Mouse (Mus musculus) hematopoietic stem cell, adult 5-6 weeks (primary cell): Measurements from ENCODE around the gene Tmem242. TPM values are rescaled to one million over a fixed set of nuclear protein-coding genes. Genes with fewer than 3 reads are reported as not detected.
"Not testable (repeated sequence)": the region's sequence is repeated elsewhere in the genome, so short reads cannot be mapped to it uniquely, and the experiment has no call there.

ENCODE experiments used
- ATAC-seq, 2 experiments: fragments of 125-278 bp in 1 of 2; replicated peaks in 1 of 2; 2 replicates each; pipeline ENCODE4 v1.8.0; 2016 to 2017; ENCODE audit warnings: inconsistent platforms in 2 of 2, mild to moderate bottlenecking in 2 of 2, moderate number of reproducible peaks in 2 of 2, low read depth in 1 of 2, moderate TSS enrichment in 1 of 2; ENCODE audit not compliant: low FRiP score in 2 of 2, poor library complexity in 2 of 2, severe bottlenecking in 2 of 2, insufficient read depth in 1 of 2, low TSS enrichment in 1 of 2
- total RNA-seq: library from RNA; stranded (forward); fragments of 172-1452, 232-1000 nt; gene quantifications from 2 replicates; pipeline ENCODE4 v1.2.3, GENCODE M21; 2017

Gene Tmem242
- total RNA-seq: 25.4 and 54.9 TPM in 2 replicates

DNA sequence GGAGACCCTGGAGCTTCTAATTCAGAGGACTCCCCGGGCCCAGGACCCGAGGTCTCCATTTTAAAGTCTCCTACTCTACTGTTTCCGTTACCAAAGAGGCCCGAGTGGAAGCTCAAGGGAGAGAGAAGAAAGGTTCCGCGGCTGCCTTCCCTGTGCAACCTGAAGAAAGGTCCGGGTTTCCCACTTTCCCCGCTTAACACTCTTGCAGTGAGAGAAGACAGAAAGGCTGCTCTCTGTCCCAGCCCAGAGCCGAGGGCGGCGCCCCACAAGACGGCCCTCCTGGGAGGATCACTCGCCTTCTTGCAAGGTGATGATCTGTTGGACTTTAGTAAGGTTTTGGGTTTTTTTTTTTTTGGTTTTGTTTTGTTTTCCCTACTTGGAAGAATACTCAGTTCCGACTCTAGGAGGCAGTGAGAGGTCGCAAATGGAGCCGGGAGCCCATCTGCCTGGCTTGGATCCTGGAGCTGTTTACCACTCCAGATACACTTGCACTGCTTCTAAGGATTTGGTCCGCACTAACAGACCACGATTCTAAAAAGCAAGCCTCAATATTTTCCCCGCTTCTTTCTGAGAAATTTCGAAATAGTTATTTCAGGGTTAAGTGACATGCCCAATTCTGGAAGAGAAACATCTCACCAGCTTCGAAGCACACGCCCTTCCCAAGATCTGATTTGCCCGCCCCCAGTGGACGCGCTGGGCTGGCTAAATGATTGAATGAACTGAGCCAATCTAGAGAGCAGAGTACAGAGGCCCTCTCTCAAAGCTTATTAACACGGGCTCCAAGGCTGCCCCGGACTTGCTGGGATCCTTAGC lies at the start of gene Tmem242:
TSS of gene Tmem242 (minus strand) at position 101 of the 813 bp plus-strand sequence.
- peak; percentile 88 to 89 for ATAC-seq

- ATAC-seq: no peak
Observed at GRCm38 (mm10) chr17:5488156-5488555, 48.1 kb upstream of the Tmem242 start.

GRCm38 (mm10) chr17:5484663-5485062 lies 44.6 kb upstream of the Tmem242 start:
- no peak for ATAC-seq

DNA sequence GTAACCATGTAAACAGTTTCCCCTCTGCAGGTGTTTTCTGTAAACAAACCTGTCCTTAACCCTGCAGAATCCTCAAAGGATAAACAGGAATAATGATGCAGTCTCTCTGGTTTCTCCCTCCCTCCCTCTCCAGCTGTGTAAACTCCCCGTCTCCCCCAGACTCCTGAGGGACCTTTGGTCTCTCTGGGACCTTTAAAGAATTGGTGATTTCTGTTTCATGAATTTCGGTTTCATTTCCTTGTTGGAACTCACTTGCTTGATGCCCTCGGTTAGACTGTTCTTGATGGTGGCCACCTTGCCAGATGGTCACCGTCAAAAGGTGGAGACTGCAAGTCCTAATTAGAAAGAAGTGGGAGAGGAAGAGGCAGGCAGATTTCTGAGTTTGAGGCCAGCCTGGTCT lies 43.4 kb upstream of the Tmem242 start:
- no peak for ATAC-seq

DNA sequence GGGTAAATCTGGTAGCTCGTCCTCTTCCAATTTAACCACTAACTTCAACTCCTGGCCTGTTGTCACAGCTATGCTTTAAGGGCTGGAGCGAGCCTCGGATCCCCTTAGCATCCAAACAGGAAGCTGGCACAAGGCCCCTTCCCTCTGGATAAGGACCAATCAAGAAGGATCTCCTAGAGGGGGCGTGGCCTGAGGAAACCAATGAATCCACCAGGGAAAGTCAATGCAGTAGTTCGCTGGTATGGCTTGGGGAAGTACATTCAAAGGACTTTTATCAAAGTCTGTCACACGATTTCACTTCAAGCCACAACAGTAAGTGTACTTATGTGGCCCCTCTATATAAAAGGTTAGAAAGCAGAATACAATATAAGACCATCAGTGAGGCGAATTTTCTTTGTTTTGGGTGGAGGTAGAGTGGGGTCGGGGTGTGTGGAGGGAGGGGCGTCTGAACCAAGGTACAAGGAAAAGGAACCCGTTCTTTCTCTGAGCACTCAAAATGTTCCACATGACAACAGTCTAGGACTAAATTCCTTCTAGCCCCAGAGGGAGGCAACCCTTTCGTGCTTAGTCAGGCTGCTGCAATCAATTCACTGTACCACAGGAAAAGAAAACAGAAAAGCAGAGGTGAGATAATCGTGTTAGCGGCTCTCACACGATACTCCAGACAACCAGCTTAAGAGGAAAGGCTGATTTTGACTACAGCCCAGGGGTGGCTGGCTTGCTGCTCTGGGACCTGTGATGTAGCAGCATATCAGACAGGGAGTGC lies 36.1 kb upstream of the Tmem242 start:
- peak; percentile 21 to 32; a peak in 2 of 4 replicates for ATAC-seq

GRCm38 (mm10) chr17:5472268-5472667 lies 32.2 kb upstream of the Tmem242 start:
- ATAC-seq: no peak

DNA sequence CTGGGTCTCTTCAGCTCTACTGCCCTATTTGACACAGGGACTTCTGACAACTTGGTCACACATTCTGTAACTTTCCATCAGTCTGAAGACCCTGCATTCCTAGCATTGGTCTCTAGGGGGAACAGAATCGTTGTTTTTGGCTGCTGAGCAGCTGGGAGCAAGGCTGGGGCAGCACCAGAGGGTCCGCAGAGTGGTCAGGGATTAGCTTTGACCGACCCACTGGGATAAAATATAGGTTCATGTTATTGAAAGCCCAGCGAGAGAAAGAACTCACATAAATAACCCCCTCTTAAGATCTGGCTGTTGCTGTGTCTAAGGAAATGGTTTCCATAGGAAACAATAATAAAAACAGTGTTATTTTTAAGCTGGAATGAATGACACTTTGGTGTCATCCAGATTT lies 27.1 kb upstream of the Tmem242 start:
- no peak for ATAC-seq

DNA sequence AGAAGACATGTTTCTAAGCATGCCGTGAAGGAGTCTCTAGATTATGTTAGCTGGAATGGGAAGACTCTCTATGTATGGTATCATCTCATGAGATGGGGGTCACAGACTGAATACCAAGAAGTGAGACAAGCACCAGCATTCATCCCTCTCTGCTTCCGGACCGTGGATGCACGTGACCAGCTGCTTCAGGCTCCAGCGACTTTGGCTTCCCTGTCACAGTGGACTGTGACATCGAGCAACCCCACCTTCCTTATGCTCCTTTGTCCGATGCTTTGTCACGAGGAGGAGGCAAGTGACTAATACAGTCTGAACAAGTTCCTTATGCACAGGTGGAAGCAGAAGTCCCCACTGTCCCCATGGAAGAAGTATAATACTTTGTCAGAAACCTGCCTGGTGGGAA lies 26.7 kb upstream of the Tmem242 start:
- ATAC-seq: no peak

DNA sequence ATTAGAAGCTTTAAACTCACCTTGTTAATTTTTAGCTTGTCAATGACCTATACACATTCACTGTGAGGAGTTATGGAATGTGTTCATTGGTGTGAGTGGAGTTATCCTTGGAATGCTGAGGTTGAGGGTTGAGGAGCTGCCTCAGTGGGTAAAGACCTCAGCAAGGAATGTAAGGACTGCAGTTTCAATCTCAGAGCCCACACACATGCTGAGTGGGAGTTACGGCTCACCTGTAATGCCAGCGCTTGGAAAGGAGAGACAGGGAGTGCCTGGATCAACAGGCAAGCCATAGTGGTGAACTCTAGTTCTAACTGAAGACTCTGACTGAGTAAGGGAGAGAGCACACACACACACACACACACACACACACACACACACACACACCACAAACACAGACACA lies 23.9 kb upstream of the Tmem242 start:
- no peak for ATAC-seq

DNA sequence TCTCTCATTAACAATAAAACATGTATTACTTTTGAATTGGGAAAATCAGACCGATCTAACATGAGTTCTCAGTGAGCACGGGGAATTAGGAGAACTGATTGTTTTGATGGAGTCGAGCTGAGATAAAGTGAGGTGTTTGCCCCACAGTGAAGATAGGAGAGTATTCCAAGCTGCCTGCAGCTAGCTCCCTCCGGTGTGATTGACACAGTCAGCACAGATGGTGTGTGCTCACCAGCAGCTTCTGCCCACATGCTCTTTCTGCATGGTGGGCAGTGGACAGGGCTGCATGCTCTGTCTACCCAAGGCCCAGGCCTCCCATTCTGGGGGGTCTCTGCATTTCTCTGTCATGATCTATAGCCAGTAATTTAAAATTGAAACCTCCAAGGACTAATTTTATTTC lies 13.6 kb upstream of the Tmem242 start:
- no peak for ATAC-seq

GRCm38 (mm10) chr17:5443751-5444150 lies 3.7 kb upstream of the Tmem242 start:
- ATAC-seq: no peak

GRCm38 (mm10) chr17:5443260-5443659 lies 3.2 kb upstream of the Tmem242 start:
- ATAC-seq: no peak

GRCm38 (mm10) chr17:5442403-5442802 lies 2.3 kb upstream of the Tmem242 start:
- ATAC-seq: not testable (repeated sequence)

- ATAC-seq: peak; percentile 8 to 53; a peak in 2 of 4 replicates
Observed at GRCm38 (mm10) chr17:5439831-5440158, 264 bp downstream of the Tmem242 start.

- ATAC-seq: no peak
Observed at GRCm38 (mm10) chr17:5429772-5430133, 10.3 kb downstream of the Tmem242 start.

- peak; percentile 93 to 96 for ATAC-seq
Observed at GRCm38 (mm10) chr17:5429090-5429771, 10.8 kb downstream of the Tmem242 start.

GRCm38 (mm10) chr17:5425204-5425603 lies 14.9 kb downstream of the Tmem242 start:
- ATAC-seq: no peak

DNA sequence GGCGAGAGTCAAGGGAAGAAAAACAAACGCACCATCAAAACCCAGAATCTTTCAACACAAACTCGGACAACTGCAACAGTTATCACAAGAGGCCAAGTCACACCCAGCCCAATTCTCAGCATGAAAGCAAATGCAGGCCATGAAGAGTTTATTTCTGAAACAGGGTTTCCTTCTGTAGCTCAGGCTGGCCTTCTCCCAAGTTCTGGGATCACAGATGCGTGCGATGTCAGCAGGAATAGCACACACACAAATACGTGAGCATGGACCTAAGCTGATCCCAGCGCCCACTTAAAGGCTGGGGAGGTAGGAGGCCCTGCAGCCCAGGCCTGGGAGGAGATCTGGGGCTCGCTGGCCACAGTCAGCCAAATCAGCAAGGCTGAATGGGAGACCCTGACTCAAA lies 15.9 kb downstream of the Tmem242 start:
- ATAC-seq: no peak
